Mouse (Mus musculus) lung, postnatal 0 days (tissue): ENCODE data around the gene Zbtb43. TPM values are rescaled to one million over a fixed set of nuclear protein-coding genes. Genes with fewer than 3 reads are reported as not detected.

ENCODE experiments used
- ATAC-seq: fragments of 200-750 bp; cut with Nextera tagmentation; 2 replicates; pipeline ENCODE4 v1.8.0; 2017; ENCODE audit warnings: moderate library complexity
- DNase-seq: peaks from one replicate; pipeline ENCODE4 v3.0.0-alpha.2; 2016; ENCODE audit warnings: low spot score
- H3K27ac ChIP-seq: fragments of 300-500 bp; sonication (generic); 2 replicates; pipeline ENCODE4 v1.5.1; 2014; ENCODE audit warnings: antibody characterized with exemption, mild to moderate bottlenecking, low read length, mixed read lengths
- H3K27me3 ChIP-seq: fragments of 300-500 bp; sonication (generic); replicated peaks from 2 replicates; pipeline ENCODE4 v1.6.1; 2014; ENCODE audit warnings: low read length, mixed read lengths; ENCODE audit not compliant: insufficient read depth
- H3K36me3 ChIP-seq: fragments of 300-500 bp; sonication (generic); 2 replicates; pipeline ENCODE4 v1.6.1; 2014; ENCODE audit warnings: low read length, mixed read lengths; ENCODE audit not compliant: insufficient read depth
- H3K4me1 ChIP-seq: fragments of 300-500 bp; sonication (generic); 2 replicates; pipeline ENCODE4 v1.6.1; 2014; ENCODE audit warnings: antibody characterized with exemption, low read depth, low read length, mixed read lengths; ENCODE audit not compliant: insufficient read depth
- H3K4me2 ChIP-seq: fragments of 300-500 bp; sonication (generic); replicated peaks from 2 replicates; pipeline ENCODE4 v1.6.1; 2014; ENCODE audit warnings: low read depth, mild to moderate bottlenecking, low read length, moderate library complexity, mixed read lengths
- H3K4me3 ChIP-seq: fragments of 300-500 bp; sonication (generic); 2 replicates; pipeline ENCODE4 v1.5.1; 2014; ENCODE audit warnings: low read depth, low read length
- H3K9ac ChIP-seq: fragments of 300-500 bp; sonication (generic); replicated peaks from 2 replicates; pipeline ENCODE4 v1.6.1; 2014; ENCODE audit warnings: low read depth, mild to moderate bottlenecking
- H3K9me3 ChIP-seq: fragments of 300-500 bp; sonication (generic); 2 replicates; pipeline ENCODE4 v1.6.1; 2016; ENCODE audit warnings: low read length, mixed read lengths
- CTCF ChIP-seq: IDR thresholded peaks from 2 replicates; pipeline ENCODE4 v1.5.1; 2016; ENCODE audit warnings: antibody characterized with exemption, mild to moderate bottlenecking
- EP300 ChIP-seq: IDR thresholded peaks from 2 replicates; pipeline ENCODE4 v1.6.1; 2016; ENCODE audit warnings: antibody characterized with exemption, mild to moderate bottlenecking, control low read depth
- WGBS: fragments of 180-500 bp; shearing (Covaris S2); extraction: QIAGEN DNeasy Blood & Tissue Kit; methylation state at CpG from one replicate; pipeline ENCODE4 v1.1.7; 2014; 5-methylcytosine and 5-hydroxymethylcytosine counted together
- polyA plus RNA-seq: library from polyadenylated mRNA; unstranded; fragments of >200 nt; fragmentation: Nextera tagmentation; extraction: Ambion mirVana; gene quantifications from 2 replicates; pipeline ENCODE4 v1.2.1, GENCODE M21; 2015

The Zbtb43 gene
- polyA plus RNA-seq, result 11.4 and 12.0 TPM in 2 replicates

DNA sequence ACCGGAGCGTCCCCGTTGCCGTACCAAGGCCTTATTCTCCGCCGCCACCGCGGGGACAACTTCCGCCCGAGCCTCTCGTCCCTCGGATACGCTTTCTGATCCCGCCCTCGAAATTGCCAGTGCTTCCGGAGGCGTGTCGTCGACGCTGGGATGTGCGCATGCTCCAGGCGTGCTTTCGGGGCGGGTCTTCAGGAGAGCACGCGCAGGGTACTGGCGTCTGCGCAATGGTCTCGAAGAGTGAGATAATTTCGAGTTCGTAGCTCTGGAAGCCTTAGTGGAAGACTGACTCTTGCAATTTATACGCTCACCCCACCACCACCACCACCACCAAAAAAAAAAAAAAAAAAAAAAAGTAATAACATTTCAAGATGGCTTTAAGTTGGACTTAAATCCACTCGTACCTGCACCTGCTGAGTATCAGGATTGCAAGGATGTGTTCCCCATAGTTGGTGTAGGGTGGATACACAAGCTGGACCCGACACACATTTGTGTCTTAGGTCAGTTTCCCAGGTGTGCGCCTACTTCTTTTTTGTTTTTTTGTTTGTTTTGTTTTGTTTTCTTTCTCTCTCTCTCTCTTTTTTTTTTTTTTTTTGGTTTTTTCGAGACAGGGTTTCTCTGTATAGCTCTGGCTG lies at the start of gene Zbtb43:
Gene Zbtb43, minus strand, starts transcription at position 94 of the 632 bp plus-strand sequence.
- DNase-seq, result peak; percentile 97
- 5% methylated on average over 36 of the region's 36 CpGs for WGBS
- H3K9ac ChIP-seq, result peak within 1 kb of the TSS; percentile 89
- H3K27me3 ChIP-seq, result no peaks in the 10 kb centered on the region
- H3K36me3 ChIP-seq, result peaks cover 4% of the 10 kb centered on the region; the same call in 1 of the 2 replicates
- peak within 1 kb of the TSS; percentile 84 for H3K27ac ChIP-seq
- H3K4me3 ChIP-seq, result peak within 1 kb of the TSS; percentile 94
- H3K9me3 ChIP-seq, result no peaks in the 10 kb centered on the region
- TF ChIP-seq EP300 (no peak), CTCF (no peak)
- ATAC-seq, result peak; percentile 97
- H3K4me1 ChIP-seq, result peaks cover 17% of the 10 kb centered on the region; the same call in 1 of the 2 replicates
- peak within 1 kb of the TSS; percentile 74 for H3K4me2 ChIP-seq

DNA sequence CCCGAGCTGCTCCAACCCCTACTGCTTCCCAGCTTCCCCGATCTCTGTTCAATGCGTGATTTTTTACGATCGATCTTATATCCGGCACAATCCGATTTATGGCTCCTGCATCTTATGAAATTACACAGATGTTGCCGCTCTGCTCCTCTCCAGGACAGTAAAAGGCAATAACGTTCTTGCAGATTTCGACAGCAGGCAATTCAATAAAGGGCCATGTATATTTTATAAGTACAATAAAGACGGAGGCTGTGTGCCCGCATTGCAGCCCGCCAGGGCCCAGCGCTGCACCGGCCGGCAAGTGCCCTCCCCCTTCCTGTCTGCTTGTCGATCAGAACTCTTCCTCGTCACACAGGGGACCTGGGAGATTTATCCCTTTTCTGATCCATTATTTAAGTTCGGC lies 47.5 kb upstream of the Zbtb43 start:
- ATAC-seq, result no peak

DNA sequence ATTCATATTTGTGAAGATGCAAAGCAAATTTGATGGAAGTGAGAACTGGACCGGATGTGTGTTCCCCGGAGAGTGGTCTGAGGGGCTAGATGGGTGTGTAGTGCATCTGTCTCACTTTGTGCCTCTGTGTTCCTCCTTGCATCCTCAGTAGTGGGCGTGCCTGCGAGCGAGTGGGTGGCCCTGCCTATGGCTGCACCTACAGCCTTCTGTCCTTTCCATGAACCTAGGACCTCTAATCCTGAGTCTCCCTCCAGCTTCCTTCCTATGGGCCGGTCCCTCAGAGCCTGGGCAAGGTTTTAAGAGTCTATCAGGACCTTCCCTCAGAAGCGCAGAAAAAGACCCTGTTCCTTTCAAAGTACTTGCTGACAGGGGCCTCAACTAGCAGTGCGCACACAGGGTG lies 47.1 kb upstream of the Zbtb43 start:
- no peaks in the 10 kb centered on the region for H3K9me3 ChIP-seq
- no peaks in the 10 kb centered on the region for H3K36me3 ChIP-seq
- H3K4me3 ChIP-seq, result no peak overlapping the region
- no peak overlapping the region for H3K9ac ChIP-seq
- no peaks in the 10 kb centered on the region for H3K4me1 ChIP-seq
- 82% methylated on average over 8 of the region's 8 CpGs for WGBS
- H3K27ac ChIP-seq, result no peak overlapping the region
- DNase-seq (no peak), ATAC-seq (no peak)
- no peak overlapping the region for H3K4me2 ChIP-seq
- TF ChIP-seq EP300 (no peak), CTCF (no peak)
- no peaks in the 10 kb centered on the region for H3K27me3 ChIP-seq

More for the DNA sequence above, 47.5 kb upstream of the Zbtb43 start:
- H3K4me3 ChIP-seq, result no peak overlapping the region
- no peak overlapping the region for H3K9ac ChIP-seq
- WGBS, result 66% methylated on average over 19 of the region's 19 CpGs
- no peak for TF ChIP-seq EP300
- no peak for TF ChIP-seq CTCF
- no peaks in the 10 kb centered on the region for H3K36me3 ChIP-seq
- H3K9me3 ChIP-seq, result no peaks in the 10 kb centered on the region
- H3K27ac ChIP-seq, result no peak overlapping the region
- H3K4me1 ChIP-seq, result no peaks in the 10 kb centered on the region
- H3K4me2 ChIP-seq, result no peak overlapping the region
- no peaks in the 10 kb centered on the region for H3K27me3 ChIP-seq
- DNase-seq, result no peak

DNA sequence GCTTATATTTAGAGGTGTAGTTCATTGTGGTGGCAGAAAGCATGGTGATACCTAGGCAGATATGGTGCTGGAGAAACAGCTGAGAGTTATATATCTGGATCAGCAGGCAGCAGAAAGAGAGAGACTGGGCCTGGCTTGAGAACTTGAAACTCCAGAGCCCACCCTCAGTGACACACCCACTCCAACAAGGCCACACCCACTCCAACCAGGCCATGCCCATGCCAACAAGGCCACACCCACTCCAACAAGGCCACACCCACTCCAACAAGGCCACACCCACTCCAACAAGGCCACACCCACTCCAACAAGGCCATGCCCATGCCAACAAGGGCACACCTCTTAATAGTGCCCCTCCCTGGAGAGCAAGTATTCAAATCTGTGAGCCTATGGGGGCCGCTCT lies 42.4 kb upstream of the Zbtb43 start:
- Histone ChIP-seq H3K27me3 (no peaks in the 10 kb centered on the region), H3K27ac (no peak overlapping the region), H3K36me3 (no peaks in the 10 kb centered on the region), H3K4me1 (no peaks in the 10 kb centered on the region), H3K9ac (no peak overlapping the region), H3K4me2 (no peak overlapping the region), H3K4me3 (no peak overlapping the region), H3K9me3 (no peaks in the 10 kb centered on the region)
- TF ChIP-seq EP300 (no peak), CTCF (no peak)
- ATAC-seq, result no peak
- 95% methylated on average over 1 of the region's 1 CpGs for WGBS
- no peak for DNase-seq

DNA sequence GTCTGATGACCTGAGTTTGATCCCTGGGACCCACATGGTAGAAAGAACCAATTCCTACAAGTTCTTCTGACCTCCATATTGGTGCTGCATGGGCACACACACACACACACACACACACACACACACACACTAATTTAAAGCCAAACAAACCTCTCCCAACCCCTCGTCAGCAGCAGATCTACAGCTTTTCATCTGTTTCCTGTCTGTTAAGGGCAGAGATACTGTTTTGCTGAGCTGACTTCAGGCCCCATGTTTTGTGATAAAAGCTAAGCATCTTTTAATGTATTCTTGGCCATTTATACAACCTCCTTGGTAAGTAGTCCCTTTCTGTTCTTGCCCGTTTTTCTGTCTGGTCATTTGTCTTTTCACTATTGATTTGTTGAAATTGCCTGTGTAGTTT lies 34.2 kb upstream of the Zbtb43 start:
- 25% methylated on average over 2 of the region's 2 CpGs for WGBS

DNA sequence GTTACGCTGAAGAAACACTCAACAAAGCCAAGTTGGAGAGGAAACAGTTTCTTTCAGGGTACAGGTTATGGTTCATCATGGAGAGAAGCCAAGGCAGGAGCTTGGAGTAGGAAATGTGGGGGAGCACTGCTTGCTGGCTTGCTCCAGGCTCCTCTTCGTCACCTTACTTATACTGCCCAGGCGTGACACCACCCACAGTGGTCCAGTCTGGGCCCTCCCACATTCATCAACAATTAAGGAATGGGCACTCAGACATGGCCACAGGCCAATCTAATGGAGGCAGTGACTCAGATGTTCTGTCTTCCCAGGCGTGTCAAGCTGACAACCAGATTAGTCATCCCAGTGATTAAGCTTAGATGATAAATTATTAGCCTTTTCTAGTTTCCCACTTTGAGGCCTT lies 29.9 kb upstream of the Zbtb43 start:
- WGBS, result 70% methylated on average over 4 of the region's 4 CpGs
- no peaks in the 10 kb centered on the region for H3K27me3 ChIP-seq
- ATAC-seq, result no peak
- DNase-seq, result no peak
- TF ChIP-seq EP300, result no peak
- TF ChIP-seq CTCF, result no peak
- no peak overlapping the region for H3K4me2 ChIP-seq
- no peak overlapping the region for H3K27ac ChIP-seq
- H3K9me3 ChIP-seq, result 0 out of 2 replicates have a peak, but pooled peaks cover 4% of the 10 kb centered on the region
- H3K4me1 ChIP-seq, result no peaks in the 10 kb centered on the region
- no peak overlapping the region for H3K4me3 ChIP-seq
- H3K36me3 ChIP-seq, result no peaks in the 10 kb centered on the region
- no peak overlapping the region for H3K9ac ChIP-seq

More for the DNA sequence above, 34.2 kb upstream of the Zbtb43 start:
- DNase-seq, result no peak
- Histone ChIP-seq H3K4me2 (no peak overlapping the region), H3K27ac (no peak overlapping the region), H3K4me1 (no peaks in the 10 kb centered on the region), H3K9me3 (0 out of 2 replicates have a peak, but pooled peaks cover 4% of the 10 kb centered on the region), H3K36me3 (no peaks in the 10 kb centered on the region), H3K4me3 (no peak overlapping the region), H3K9ac (no peak overlapping the region), H3K27me3 (no peaks in the 10 kb centered on the region)
- no peak for ATAC-seq
- TF ChIP-seq CTCF (no peak), EP300 (no peak)
